Mouse (Mus musculus) E14TG2a.4 (cell line): ENCODE data around the gene Unc13b.

Experiments
- H3K27me3 ChIP-seq: 2 replicates; pipeline ENCODE4 v1.6.1; 2014; ENCODE audit warnings: low read length, control low read depth; ENCODE audit not compliant: insufficient read depth
- H3K36me3 ChIP-seq: 2 replicates; pipeline ENCODE4 v1.6.1; 2014; ENCODE audit warnings: low read length, control low read depth; ENCODE audit not compliant: insufficient read depth
- H3K4me1 ChIP-seq: replicated peaks from 2 replicates; pipeline ENCODE4 v1.6.1; 2014; ENCODE audit warnings: low read depth, low read length, control low read depth
- H3K4me3 ChIP-seq: replicated peaks from 2 replicates; pipeline ENCODE4 v1.5.1; 2014; ENCODE audit warnings: mild to moderate bottlenecking, low read length
- H3K9me3 ChIP-seq: 2 replicates; pipeline ENCODE4 v1.6.1; 2014; ENCODE audit warnings: low read length, control low read depth
- CTCF ChIP-seq: conservative IDR thresholded peaks from 2 replicates; pipeline ENCODE4 v1.5.1; 2014; ENCODE audit warnings: low read length
- NANOG ChIP-seq: IDR thresholded peaks from 2 replicates; pipeline ENCODE4 v1.6.1; 2014; ENCODE audit warnings: borderline replicate concordance, low read length, mixed read lengths
- POU5F1 ChIP-seq: IDR thresholded peaks from 2 replicates; pipeline ENCODE4 v1.6.1; 2014; ENCODE audit warnings: low read length, borderline replicate concordance

Gene Unc13b

DNA sequence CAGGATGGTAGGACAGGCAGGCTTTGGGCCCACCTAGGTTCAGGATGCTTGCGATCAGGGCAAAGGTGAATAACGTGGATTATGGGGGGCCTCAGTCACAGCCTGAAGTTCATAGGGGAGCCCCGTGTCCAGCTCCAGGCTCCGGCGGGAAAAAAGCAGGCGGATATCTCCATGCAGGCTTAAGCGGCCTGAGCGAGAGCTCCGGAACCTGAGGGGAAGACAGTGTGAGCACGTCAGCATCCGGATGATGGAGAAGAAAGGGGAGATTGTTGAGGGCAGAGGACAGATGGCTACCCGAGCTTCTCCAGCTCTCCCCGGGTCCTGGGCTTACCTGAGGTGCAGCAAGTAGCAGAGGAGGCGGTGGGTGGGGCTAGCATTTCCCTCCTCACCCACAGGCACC lies 25.3 kb upstream of the Unc13b start:
- Histone ChIP-seq H3K27me3 (no peaks in the 10 kb centered on the region), H3K36me3 (peaks cover 52% of the 10 kb centered on the region), H3K4me1 (peaks cover 50% of the 10 kb centered on the region), H3K4me3 (peak overlapping the region; percentile 13; the same call in 1 of the 2 replicates), H3K9me3 (no peaks in the 10 kb centered on the region)
- TF ChIP-seq NANOG (no peak), POU5F1 (no peak), CTCF (no peak)

DNA sequence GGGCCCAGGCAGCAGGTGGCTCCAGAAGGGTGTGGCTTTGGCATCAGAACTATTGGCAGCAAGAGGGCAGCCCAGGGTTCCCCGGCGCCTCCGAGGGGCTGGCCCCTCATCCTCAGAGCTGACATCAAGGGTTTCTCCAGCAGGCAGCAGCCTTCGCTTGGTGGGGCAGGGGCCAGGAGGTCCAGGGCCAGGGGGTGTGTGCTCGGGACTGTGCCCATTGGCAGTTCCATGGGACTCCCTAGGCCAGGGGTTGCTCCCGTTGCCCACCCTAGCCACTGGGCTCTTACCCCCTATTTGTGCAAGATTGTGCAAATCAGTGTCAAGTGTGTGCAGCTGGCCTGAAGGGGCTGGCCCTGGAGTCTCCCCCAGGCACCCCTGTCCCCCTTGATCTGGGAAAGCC lies 22.9 kb upstream of the Unc13b start:
- no peak for TF ChIP-seq NANOG
- no peak for TF ChIP-seq CTCF
- TF ChIP-seq POU5F1: no peak
- H3K36me3 ChIP-seq: peaks cover 30% of the 10 kb centered on the region
- H3K4me3 ChIP-seq: no peak overlapping the region
- H3K4me1 ChIP-seq: peaks cover 54% of the 10 kb centered on the region
- H3K27me3 ChIP-seq: peaks cover 5% of the 10 kb centered on the region; the same call in 1 of the 2 replicates
- H3K9me3 ChIP-seq: no peaks in the 10 kb centered on the region

DNA sequence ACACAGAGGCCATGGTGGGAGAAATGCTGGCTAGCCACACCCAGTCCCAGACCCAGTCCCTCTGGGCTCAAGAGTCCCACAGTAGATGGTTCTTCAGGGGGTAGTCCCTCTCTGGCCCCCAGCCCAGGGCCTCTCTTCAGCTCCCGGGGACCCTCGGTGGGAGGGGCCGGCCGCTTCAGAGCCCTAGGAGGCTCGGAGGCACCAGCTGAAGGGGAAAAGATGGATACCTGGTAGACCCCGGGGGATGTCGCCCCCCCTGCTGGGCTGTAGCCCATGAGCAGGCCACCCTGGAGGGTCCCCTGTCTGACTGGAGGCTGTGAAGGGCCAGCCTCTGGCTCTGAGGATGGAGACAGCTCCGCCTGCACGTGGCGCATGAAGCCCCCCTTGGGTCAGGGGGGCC lies 22.4 kb upstream of the Unc13b start:
- no peaks in the 10 kb centered on the region for H3K9me3 ChIP-seq
- H3K27me3 ChIP-seq: peaks cover 5% of the 10 kb centered on the region; the same call in 1 of the 2 replicates
- peaks cover 59% of the 10 kb centered on the region for H3K4me1 ChIP-seq
- TF ChIP-seq POU5F1 (no peak), NANOG (no peak), CTCF (no peak)
- peaks cover 30% of the 10 kb centered on the region for H3K36me3 ChIP-seq
- H3K4me3 ChIP-seq: no peak overlapping the region

DNA sequence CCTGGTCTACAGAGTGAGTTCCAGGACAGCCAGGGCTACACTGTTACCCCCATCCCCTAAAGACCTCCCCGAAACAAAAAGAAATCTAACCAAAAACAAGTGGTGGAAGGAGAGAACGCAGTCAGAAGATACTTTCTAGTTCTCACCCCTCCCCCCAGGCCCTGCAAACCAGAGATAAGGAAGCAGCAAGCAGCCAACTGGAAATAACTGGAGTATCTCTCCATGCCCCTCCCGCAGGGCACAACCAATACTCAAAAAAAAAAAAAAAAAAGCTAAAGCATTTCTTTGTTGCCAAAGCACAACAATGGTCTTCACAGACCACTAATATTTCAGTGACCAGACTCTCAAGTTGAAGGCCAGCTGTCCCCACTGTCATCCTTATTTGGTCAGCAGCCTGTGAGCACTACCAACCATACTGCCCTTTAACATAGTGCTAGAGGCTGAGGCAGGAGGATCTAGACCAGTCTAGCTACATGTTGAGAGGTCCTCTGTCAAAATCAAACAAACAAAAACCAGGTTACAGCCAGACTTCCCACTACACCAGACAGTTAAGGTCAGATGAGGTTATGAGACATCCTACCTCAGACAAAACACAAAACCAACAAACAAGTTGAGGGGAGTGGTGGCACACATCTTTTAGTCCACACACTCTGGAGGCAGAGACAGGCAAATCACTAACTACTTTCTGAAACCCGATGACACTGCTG lies 20.7 kb upstream of the Unc13b start:
- Histone ChIP-seq H3K36me3 (peaks cover 30% of the 10 kb centered on the region), H3K4me3 (no peak overlapping the region), H3K4me1 (peaks cover 49% of the 10 kb centered on the region), H3K9me3 (no peaks in the 10 kb centered on the region), H3K27me3 (peaks cover 5% of the 10 kb centered on the region; the same call in 1 of the 2 replicates)
- TF ChIP-seq POU5F1 (no peak), CTCF (no peak), NANOG (no peak)

DNA sequence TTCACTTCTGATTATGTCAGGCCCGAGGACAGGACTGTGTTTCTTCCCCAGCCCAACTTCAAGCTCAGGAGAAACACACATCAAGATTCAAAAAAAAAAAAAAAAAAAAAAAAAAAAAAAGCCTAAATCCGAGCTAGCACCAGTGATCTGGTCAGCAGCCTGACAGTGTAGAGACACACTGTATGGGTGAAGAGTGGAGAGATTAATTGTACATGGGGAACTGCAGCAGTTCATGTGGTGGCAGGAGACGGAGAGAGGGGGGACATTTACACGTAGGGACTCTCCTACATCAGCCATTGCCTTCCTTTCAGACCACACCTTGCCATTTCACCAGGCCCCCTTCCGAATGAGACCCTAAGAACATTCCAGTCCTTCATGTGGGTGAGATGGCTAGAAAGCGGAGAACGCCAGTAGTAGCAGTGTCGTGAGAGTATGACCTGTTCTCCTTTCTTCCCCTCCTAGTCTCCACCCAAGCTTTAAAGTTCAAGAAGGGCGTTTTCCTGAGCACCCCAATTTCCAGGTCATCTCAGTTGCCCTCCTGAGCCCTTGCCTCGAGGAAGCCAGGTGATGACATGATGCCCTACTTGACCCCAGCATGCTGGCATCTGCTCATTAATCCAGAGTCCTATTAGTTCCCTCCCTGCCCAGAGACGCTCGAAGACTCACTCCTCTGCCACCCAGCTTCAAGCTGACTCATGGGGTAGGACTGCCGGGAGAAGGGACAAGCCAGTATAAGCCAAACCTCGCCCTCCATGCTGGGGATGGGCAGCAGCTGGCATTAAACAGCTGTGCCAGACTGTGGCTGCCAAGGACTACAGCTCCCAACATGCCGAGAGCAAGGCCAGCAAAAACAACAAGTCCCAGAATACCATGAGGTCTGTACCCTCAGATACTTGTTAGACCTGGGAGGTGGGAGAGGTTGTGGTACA lies 19.9 kb upstream of the Unc13b start:
- H3K27me3 ChIP-seq: peaks cover 5% of the 10 kb centered on the region; the same call in 1 of the 2 replicates
- H3K4me1 ChIP-seq: peaks cover 50% of the 10 kb centered on the region
- H3K9me3 ChIP-seq: no peaks in the 10 kb centered on the region
- no peak for TF ChIP-seq NANOG
- TF ChIP-seq CTCF: no peak
- TF ChIP-seq POU5F1: no peak
- H3K4me3 ChIP-seq: peak overlapping the region; percentile 84
- peaks cover 23% of the 10 kb centered on the region for H3K36me3 ChIP-seq

DNA sequence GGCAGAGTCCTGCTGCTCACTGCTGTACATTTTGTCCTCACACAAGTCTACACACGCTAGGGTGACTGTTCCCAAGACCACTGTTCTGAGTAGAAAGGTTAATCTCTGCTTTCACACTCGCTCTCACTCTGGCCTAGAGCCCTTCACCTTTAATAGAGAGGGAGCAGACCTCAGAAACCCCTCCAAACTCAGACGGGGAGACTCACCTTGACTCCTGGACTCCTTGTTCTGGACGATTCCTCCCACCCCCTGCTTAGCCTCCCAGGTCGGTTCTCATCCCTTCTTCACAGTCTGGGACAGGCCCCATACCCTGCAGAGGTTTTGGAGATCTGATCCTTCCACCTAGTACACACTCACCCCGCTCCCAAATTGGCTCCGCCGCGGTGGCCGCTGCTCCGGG lies 19.1 kb upstream of the Unc13b start:
- TF ChIP-seq NANOG: no peak
- TF ChIP-seq POU5F1: no peak
- TF ChIP-seq CTCF: no peak
- peaks cover 5% of the 10 kb centered on the region; the same call in 1 of the 2 replicates for H3K27me3 ChIP-seq
- H3K4me3 ChIP-seq: peak overlapping the region; percentile 84
- peaks cover 50% of the 10 kb centered on the region for H3K4me1 ChIP-seq
- H3K36me3 ChIP-seq: peaks cover 16% of the 10 kb centered on the region
- no peaks in the 10 kb centered on the region for H3K9me3 ChIP-seq

DNA sequence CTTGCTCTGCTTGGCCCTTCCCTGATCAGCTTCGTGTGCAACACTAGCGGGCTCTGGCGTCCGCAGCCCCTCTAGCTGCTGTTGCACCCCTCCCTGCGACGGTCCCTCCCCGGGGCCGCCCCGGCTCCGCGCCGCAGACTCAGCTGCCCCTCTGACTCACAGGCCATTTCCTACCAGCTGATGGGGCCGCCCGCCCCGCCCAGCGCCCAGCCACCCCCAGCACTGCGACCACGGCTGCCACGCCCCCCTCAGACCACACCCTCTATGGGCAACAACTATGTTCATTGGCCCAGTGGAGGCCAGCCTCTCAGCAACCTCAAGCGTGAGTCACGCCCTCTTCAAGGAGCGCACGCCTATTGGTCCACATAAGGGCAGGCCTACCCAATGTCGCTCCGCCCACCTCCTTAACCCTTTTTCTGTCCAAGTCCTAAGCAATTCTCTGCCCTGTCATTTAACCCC lies 18.6 kb upstream of the Unc13b start:
- H3K27me3 ChIP-seq: peaks cover 5% of the 10 kb centered on the region; the same call in 1 of the 2 replicates
- peaks cover 54% of the 10 kb centered on the region for H3K4me1 ChIP-seq
- no peak for TF ChIP-seq CTCF
- no peak for TF ChIP-seq NANOG
- TF ChIP-seq POU5F1: no peak
- peaks cover 15% of the 10 kb centered on the region for H3K36me3 ChIP-seq
- H3K4me3 ChIP-seq: peak overlapping the region; percentile 84
- H3K9me3 ChIP-seq: no peaks in the 10 kb centered on the region

DNA sequence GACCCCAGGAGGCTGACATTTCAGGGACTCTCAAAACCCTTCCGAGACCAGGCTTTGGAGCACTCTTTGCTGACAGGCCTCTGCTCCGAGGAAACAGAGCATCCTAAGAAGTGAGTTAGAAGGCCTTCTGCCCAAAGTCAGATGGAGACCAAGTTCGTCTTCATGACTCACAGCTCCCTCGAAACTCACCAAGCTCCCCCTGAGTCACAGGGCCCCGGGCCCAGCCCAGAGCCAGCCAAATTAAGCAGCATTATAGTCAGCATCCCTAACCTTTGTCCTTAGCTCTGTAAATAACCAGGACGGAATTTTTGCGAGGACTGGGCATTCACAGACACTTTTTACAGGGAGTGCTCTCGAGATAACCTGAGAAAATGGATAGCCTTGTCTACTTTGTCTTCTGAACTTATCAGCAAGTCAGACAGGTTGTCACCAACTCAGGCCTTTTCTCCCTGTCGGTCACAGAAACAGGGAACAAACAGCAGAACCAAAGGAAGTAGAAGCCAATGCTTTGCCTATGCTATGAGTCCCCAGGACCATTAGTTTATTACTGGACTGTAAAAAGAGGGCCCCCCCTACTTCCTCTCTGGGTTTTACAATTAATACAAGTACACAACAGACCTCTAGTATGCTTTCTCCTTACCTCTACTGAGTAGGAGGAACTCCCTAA lies 17.7 kb upstream of the Unc13b start:
- no peak for TF ChIP-seq NANOG
- TF ChIP-seq POU5F1: no peak
- no peak for TF ChIP-seq CTCF
- H3K36me3 ChIP-seq: peaks cover 7% of the 10 kb centered on the region

More for the DNA sequence above, 17.7 kb upstream of the Unc13b start:
- H3K4me1 ChIP-seq: peaks cover 58% of the 10 kb centered on the region
- peaks cover 5% of the 10 kb centered on the region; the same call in 1 of the 2 replicates for H3K27me3 ChIP-seq
- no peaks in the 10 kb centered on the region for H3K9me3 ChIP-seq
- no peak overlapping the region; the same call in 1 of the 2 replicates for H3K4me3 ChIP-seq
